Mouse (Mus musculus) WW6 (cell line): ENCODE results near the gene Guca1b.

Experiments used
- DNase-seq: peaks from one replicate; pipeline ENCODE4 v3.0.0-alpha.2; 2013; ENCODE audit warnings: low read depth, low spot score

Guca1b gene

DNA sequence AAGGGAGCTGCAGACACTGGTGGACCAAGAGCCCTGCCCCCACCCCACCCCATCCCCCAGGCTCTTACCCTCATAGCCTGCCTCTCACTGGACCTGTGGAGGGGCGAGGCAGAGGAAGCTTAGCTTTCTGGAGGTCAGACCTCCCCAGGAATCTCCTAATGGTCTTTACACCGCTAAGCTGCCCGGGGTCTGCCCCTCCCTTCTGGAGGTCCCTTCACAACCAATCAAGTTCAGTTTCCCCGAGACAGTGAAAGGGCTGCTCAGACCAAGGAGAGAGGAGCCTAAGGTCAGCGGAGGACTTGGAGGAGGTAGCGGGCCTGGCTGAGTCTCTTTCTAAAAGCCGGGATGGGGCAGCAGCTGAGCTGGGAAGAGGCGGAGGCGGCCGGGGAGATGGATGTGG is at the start of gene Guca1b:
Guca1b (plus strand) TSS at position 249 of the 400 bp plus-strand sequence.
- no peak for DNase-seq

DNA sequence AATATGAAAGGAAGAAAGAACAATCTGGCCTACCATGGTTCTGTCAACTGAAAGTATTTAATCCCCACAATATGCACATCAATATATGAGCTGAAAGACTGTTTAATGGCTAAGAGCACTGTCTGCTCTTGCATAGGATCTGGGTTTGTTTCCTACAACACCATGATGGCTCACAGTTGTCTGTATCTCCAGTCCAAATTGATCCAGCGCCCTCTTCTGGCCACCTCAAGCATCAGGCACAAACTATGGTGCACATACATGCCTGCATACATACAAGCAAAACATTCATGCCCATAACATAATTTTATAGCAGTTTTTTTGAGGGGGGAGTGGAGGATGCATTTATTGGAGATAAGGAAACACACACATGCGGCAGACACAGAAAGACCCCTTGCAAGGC is 42.1 kb upstream of the Guca1b start:
- no peak for DNase-seq

DNA sequence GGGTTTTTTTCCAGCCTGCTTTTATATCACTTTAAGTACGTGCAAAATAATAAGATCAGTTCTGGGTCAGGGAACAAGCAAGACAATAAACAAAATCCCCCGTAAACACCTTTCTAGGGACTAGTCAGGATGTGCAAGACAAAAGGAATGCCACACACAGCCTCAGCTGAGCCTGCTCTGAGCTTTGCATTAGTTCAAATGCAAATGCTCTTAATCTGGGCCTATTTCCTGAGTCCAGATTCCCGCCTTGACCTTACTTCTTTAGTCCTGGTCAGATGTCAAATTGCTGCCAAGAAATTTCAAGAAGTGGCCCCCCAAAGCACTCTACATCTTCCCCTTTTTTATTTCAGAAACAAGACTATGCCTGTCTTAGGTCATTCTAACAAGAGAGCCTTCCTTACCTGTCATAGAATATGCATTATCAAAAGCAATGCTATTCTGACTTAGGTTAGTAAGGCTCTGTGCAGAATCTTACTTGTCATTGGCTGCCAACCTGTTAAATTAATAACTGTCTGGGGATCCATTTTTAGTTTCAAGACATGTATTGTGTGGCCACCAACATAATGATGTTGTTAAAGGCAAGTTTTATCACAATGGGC is 35.4 kb upstream of the Guca1b start:
- DNase-seq = no peak

DNA sequence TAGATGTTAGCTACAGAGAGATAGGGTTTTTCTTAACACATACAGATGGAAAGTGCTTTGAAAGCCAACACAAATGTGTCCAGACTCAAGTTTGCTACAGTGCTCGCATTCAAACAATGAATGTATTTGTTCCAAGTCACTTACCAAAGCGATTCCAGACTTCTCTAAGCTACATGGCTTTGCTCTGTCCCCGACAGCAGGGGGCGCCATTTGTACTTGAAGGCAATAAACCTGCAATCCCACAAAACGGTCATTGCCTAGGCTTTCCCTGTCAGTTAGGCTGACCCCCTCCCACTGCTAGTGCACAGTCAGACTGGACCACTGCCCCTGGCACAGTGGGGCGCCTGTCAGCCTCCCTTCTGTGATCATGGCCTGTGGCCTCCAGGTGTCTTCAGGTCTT is 25.2 kb upstream of the Guca1b start:
- no peak for DNase-seq

DNA sequence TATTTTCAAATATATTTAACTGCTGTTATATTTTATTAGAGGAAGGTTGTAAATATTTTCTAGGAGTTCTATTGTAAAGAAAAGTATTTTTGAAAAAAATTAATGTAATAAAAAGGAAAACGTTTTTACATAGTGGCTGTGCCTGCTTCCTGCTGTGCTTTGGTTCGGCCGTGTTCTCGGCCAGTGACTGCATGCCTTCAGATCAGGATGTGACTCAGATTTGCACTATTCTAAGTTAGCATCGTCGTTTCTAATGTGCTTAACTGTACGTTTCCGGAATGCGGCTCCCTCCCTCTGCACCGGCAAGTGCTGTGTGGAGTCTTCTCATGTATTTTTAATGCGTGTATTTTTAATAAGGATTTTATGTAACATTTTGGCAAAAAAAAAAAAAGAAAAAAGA is 23.9 kb upstream of the Guca1b start:
- no peak for DNase-seq

DNA sequence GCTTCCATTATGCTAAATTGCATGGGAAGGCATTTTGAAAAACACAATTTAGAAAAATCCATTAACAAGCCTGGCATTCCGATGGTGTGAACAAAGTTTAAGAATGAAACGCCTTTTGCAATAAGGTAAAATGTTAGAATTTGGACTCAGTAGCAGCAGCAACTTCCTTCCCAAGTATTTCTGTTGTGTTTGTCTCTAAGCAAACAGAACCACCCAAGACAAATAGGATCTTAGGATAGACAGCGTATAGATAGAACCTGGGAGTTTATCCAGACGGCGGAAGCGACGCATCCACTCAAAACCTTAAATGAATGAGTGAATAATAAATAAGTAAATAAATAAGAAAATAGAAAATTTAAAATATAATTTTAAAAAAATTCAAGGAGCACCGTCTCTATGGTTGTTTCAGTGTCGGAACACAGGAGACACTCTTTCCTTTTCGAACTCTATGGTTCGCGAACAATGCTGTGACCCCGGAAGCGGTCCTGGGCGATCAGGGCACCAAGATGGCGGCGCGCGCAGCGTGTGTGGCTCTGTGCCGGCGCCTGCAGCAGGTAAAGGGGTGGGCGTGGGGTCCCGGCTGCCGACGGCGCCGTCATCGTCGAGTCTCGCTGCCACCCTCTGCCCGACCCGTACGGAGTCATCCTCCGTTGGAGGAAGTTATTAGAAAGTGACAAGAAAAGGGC is 16.6 kb upstream of the Guca1b start, which contains the start of gene Mrps10:
Mrps10 (plus strand) TSS at position 487 of the 686 bp plus-strand sequence.
- DNase-seq = peak; percentile 79

DNA sequence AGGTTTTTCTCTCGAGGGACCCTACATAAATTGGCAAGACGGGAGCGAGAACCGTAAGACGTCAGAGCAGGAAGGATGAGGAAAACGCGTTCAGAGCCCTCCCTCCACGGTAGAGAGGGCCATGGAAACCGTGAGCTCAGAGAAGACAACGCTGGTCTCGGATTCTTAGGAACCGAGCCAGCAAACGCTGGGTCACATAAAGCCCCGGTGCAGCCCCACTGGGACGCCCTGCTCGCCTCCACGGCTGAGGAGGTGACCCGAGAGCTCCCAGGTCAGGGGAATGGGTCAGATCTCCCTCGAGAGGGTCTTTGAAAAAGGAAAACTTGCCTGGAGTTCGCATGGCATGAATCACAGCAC is 16.1 kb upstream of the Guca1b start:
- DNase-seq = no peak

DNA sequence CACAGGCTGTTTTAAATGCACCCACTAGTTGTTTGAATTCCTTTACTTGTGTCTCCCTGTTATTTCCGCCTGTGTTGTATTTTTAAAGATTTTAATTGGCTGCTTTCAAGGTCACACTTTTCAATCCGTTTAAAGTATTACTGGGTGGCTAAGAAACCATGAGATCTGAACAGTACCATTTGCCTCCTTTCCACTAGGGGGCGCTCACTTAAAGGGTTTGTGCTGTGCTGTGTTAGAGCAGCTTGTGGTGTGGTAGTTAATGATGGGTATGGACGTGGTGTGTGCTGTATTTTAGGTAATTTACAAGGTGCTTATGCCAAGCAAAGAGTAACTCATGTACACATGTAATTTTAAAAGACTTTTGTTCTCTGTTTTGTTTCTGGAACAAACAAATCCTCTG is 13.7 kb upstream of the Guca1b start:
- no peak for DNase-seq

DNA sequence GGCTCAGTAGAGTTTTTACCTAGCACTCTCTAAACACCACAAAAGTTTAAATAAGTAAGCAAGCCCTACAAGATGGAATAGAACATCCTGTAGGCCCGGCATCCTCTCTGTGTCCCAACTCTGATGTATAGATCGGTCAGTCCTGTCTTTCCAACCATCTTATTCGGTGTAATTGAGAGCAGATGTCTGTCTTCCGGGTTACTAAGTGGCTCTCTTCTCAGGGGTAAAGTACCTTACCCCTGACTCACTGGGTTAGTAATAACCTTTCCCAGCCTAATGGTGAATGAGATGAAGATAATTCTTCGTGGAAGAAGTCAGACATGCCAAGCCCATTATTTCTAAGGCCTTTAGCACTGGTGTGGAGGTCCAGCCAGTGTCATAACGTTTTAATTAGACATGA is 11.2 kb upstream of the Guca1b start:
- no peak for DNase-seq

DNA sequence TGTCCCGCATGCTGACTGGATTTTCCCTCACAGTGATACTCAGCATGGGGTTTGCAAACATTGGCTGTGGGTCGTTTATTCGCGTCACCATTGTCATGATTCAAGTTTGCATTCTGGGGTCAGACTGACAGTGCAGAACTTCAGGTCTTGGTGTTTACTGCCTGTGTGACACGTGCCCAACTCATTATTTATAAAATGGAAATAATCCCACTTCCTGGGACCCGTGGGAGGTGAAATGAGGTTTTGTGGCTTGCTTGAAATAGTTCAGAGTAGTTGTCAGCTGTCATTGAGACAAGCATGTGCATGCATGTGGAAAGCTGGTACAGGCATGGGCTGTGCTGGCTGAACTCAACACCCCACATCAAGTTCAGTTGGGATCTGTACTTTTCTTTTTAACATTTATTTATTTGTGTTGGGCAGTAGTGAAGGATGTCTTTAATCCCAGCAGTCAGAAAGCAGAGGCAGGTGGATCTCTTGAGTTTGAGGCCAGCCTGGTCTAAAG is 8.4 kb upstream of the Guca1b start:
- no peak for DNase-seq

DNA sequence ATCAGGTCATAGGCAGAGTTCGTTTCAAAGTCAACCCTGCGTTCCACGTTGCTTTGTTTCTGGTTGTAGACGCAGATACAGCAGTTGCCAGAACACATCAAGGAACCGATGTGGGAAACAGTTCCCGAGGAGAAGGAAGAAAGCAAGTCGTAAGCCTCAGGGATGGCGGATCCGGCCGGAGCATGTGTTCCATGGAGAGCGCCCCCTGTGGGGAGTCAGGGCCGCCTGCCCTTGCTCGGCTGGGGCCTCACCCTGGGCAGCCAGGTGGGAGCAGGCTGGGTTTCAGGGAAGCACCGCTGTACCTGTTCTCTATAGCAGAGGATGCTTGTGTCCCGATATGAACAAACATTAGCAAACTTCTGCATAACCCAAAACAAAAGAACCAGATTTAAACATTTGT is 7.1 kb upstream of the Guca1b start:
- DNase-seq = no peak

DNA sequence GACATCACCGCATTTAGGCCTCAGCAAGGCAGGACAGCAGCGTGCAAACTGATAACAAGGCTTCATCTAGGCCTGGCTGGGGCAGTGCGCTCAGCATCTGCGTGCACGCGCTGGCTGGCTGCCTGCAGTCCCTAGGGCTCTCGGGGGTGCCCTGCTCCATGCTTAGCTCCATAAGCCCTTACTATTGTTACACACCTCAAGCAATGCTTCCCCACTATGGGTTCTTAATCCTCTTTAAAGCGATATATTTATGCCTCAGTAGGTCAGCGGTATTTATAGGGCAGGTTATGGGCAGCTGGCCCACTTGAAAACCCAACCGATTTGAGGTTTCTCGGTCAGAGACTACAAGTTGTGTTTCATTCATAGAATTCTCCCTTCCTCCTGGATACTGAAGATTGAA is 3.3 kb upstream of the Guca1b start:
- no peak for DNase-seq

DNA sequence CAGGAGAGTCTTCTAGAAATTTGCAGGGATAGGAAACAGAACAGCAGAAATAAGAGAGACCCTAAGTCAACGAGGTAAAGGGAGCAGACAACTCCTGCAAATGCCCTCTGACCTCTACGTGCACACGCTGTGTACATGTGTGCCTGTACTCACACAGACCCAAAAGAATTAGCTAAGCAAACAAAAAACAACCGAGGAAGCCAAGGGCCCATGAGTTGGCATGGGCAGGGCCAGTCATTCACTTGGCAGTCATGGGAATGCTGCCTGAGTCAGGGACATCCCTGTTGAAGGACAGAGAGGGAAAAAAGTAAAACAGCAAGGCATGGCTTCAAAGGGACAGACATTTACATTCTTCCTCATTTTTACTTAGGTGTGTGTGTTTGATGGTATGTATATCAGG is 1.9 kb upstream of the Guca1b start:
- DNase-seq = no peak

DNA sequence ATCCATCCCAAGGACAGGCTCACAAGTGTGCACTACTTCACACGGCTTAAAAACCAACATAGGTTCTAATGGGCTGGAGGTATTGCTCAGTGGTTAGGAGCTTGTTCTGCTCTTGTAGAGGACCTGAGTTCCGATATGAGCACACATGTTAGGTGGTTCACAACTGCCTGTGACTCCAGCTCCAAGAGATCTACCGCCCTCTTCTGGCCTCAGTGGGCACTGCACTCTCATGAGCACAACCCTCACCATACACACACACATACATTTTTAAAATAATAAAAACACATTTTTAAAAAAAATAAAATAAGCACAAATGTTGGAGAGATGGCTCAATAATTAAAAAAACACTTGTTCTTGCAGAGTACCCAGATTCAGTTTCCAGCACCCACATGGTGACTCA is 1.1 kb upstream of the Guca1b start:
- no peak for DNase-seq

DNA sequence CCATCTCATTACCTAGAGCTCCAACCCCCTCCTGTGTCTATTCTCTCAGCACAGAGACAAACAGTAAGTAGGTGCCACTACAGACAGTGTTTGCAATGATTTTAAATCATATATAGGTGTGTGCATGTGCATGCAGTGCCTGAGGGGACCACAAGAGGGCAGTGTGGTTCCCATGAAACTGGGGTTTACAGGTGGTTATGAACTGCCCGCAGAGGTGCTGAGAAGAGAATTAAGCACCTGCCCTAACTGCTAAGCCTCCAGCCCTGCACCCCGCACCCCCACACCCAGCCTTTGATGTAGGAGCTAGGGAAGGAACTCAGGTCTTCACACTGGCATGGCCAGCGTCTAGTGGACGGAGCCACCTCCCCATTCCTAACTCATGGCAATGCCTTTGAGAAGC is 1.5 kb downstream of the Guca1b start:
- no peak for DNase-seq

DNA sequence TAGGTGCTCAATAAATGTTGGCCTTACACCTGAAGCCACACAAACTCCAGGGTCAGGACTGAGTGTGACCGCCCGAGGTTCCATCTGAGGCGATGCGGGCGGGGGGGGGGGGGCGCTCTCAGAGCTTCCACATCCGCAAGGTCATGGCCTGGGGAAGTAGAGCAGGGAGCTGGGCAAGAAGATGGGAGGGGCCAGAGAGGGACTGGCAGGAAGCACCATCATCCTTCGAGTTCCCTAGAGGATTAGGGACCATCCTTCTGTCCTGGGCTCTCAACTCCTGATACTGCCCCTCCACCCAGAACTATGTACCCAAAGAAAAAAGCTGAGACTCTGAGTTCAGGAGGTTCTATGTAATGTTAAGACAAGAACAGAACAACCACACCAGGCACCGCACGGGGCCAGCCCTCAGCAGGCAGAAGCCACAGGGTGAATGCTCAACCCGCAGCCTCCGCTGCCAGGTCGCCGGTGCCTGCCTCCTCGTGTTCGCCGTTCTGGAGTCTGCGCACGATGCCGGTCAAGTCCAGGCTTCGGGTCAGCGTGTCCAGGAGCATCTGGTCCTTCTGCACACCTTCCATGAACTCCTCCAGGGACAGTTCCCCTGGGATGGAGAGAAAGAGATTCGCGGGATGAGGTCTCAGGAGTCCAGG is 9.2 kb downstream of the Guca1b start:
- no peak for DNase-seq

DNA sequence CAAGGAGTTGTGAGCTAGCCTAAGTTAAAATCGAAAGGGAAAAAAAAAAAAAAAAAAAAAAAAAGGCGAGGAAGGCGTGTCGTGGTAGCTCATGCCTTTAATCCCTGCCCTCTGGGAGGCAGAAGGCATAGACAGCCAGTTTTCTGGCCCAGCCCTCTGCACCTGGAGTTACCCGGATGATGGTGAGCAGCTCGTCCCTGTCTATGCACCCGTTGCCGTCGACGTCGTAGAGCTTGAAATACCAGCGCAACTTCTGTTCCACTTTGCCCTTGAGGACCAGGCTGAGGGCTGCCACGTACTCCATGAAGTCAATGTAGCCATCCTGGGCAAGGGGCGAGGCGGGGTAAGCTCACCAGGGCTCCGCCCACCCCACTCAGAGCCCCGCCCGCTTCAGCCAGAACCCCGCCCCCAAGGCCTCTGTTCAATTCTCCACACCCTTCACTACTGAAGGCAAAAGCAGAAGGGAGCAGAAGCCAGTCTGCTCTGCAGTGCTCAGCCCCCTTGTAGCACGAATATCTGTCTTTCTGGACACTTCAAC is 10.3 kb downstream of the Guca1b start:
- DNase-seq = no peak

DNA sequence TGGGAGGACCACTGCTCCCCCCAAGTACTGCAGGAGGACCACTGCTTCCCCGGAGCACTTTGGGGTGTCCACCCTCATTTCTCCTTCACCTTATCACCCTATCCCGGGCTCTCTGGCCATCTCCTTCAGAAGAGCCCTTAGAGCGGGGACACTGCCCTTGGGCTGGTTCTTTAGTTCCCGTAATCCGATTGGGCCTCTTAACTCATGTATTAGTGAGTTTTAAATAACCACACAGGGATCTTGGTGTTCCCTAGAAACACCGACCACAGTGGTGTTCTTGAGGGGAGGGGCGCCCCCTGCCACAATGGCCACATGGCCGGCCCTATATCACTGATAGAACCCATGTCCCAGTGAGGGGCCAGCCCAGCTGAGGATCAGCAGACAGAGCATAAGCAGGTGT is 13.9 kb downstream of the Guca1b start:
- DNase-seq = no peak

DNA sequence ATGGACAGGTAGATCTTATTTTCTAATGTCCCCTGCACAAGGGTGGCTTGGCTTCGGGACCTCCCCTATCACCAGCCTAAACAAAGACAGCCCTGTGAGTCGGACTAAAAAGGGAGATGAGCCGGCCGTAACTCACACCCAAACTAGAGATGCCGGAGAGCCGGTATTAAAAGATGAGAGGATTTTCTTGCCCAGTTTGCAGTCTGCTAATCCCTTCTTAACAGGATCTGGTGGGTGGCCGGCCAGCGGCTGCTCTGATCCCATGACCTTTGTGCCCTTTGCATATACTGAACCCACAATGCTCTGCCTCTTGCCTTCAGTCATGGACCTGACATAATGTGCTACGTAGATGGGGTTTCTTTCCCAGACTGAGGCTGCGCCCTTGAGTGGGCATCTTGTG is 15.3 kb downstream of the Guca1b start, which contains the start of gene Guca1a:
Guca1a (minus strand) TSS at position 134 of the 400 bp plus-strand sequence.
- no peak for DNase-seq

DNA sequence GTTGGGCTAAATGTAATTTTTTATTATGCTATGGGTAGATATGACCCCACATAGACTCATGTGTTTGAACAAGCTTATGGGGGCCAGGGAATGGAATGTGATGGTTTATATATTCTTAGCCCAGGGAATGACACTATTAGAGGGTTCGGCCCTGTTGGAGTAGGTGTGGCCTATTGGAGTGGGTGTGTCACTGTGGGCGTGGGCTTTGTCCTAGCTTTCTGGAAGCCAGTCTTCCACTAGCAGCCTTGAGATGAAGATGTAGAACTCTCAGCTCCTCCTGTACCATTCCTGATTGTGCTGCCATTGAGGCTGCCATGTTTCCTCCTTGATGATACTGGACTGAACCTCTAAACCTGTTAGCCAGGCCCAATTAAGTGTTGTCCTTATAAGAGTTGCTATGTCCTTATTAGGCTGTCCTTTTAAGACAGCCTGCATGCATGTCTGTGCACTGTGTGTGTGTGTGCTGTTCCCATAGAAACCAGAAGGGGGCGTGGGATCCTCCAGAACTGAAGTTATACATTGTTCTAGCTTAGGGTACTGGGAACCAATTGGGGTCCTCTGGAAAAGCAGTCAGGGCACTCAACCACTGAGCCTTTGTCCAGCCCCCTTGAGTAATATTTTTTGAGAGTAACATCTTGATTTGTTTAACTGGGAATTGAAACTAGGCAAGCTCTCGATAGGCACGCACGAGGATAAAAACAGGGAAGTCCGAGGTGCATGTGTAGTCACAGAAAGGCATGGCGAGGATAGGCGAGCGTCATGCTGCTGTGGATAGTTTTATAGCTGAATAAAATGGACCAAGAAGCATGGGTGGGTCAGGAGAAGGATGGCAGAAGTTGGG is 22.7 kb downstream of the Guca1b start:
- DNase-seq = no peak

DNA sequence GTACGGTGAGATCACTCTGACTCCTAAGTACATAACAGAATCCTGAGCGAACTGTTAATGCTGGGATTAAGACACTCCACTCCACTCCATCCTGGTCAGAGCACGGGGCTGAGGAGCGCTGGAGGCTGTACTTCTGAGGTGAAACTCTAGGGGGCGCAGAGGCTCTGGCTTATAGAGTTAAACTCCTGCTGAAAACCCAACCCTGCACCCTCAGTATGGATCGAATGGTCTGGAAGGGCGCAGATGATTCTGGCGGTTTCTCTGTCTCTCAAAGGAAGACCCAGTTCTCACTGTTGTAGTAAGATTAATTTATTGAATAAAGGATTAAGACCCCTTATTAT is 23.3 kb downstream of the Guca1b start:
- no peak for DNase-seq
